Mouse (Mus musculus): Measurements from ENCODE around the gene Hint3.
"Not testable (repeated sequence)": the region's sequence is repeated elsewhere in the genome, so short reads cannot be mapped to it uniquely, and the experiment has no call there.

Hint3 gene

GRCm38 (mm10) chr10:30629513-30629912 lies at the start of gene Hint3:
TSS of gene Hint3 (minus strand) at chr10:30629632.
- DNase-seq (ENCODE audit: low spot score in 2 of 2) = no peak

GRCm38 (mm10) chr10:30678051-30678450 lies 48.6 kb upstream of the Hint3 start:
- no peak for DNase-seq (ENCODE audit: low spot score in 2 of 2)

GRCm38 (mm10) chr10:30674825-30675224 lies 45.4 kb upstream of the Hint3 start:
- no peak for DNase-seq (ENCODE audit: low spot score in 2 of 2)

- no peak for DNase-seq (ENCODE audit: low spot score in 2 of 2)
Observed at GRCm38 (mm10) chr10:30666580-30666979, 37.1 kb upstream of the Hint3 start.

GRCm38 (mm10) chr10:30660564-30661328 lies 31.3 kb upstream of the Hint3 start:
- no peak for DNase-seq (ENCODE audit: low spot score in 2 of 2)

- peak in 1 of 2 experiments; percentile 16 for DNase-seq (ENCODE audit: low spot score in 2 of 2)
Observed at GRCm38 (mm10) chr10:30655655-30656054, 26.2 kb upstream of the Hint3 start.

GRCm38 (mm10) chr10:30647681-30648080 lies 18.2 kb upstream of the Hint3 start:
- no peak for DNase-seq (ENCODE audit: low spot score in 2 of 2)

GRCm38 (mm10) chr10:30638216-30638615 lies 8.8 kb upstream of the Hint3 start:
- no peak for DNase-seq (ENCODE audit: low spot score in 2 of 2)

GRCm38 (mm10) chr10:30636474-30637154 lies 7.2 kb upstream of the Hint3 start:
- not testable (repeated sequence) for DNase-seq (ENCODE audit: low spot score in 2 of 2)

- no peak for DNase-seq (ENCODE audit: low spot score in 2 of 2)
Observed at GRCm38 (mm10) chr10:30632718-30633117, 3.3 kb upstream of the Hint3 start.

- DNase-seq (ENCODE audit: low spot score in 2 of 2) = no peak
Observed at GRCm38 (mm10) chr10:30629977-30630376, 545 bp upstream of the Hint3 start.

GRCm38 (mm10) chr10:30628444-30628843 lies 988 bp downstream of the Hint3 start:
- not testable (repeated sequence) for DNase-seq (ENCODE audit: low spot score in 2 of 2)

- DNase-seq (ENCODE audit: low spot score in 2 of 2) = no peak
Observed at GRCm38 (mm10) chr10:30627548-30627947, 1.9 kb downstream of the Hint3 start.

- DNase-seq (ENCODE audit: low spot score in 2 of 2) = no peak
Observed at GRCm38 (mm10) chr10:30624161-30625019, 5.0 kb downstream of the Hint3 start.

- no peak for DNase-seq (ENCODE audit: low spot score in 2 of 2)
Observed at GRCm38 (mm10) chr10:30622928-30623327, 6.5 kb downstream of the Hint3 start.

- no peak for DNase-seq (ENCODE audit: low spot score in 2 of 2)
Observed at GRCm38 (mm10) chr10:30618918-30619210, 10.6 kb downstream of the Hint3 start.

GRCm38 (mm10) chr10:30618091-30618917 lies 11.1 kb downstream of the Hint3 start:
- DNase-seq (ENCODE audit: low spot score in 2 of 2) = peak; percentile 95 to 99

GRCm38 (mm10) chr10:30613039-30613438 lies 16.4 kb downstream of the Hint3 start:
- DNase-seq (ENCODE audit: low spot score in 2 of 2) = no peak

GRCm38 (mm10) chr10:30609614-30610013 lies 19.8 kb downstream of the Hint3 start:
- no peak for DNase-seq (ENCODE audit: low spot score in 2 of 2)

- no peak for DNase-seq (ENCODE audit: low spot score in 2 of 2)
Observed at GRCm38 (mm10) chr10:30608109-30608508, 21.3 kb downstream of the Hint3 start.

- peak; percentile 80 to 89 for DNase-seq (ENCODE audit: low spot score in 2 of 2)
Observed at GRCm38 (mm10) chr10:30600542-30600966, 28.9 kb downstream of the Hint3 start, which contains the start of gene Trmt11. TSS of gene Trmt11 (minus strand) at chr10:30600749.
